Mouse (Mus musculus): ENCODE results near the gene Mrps9.

DNA sequence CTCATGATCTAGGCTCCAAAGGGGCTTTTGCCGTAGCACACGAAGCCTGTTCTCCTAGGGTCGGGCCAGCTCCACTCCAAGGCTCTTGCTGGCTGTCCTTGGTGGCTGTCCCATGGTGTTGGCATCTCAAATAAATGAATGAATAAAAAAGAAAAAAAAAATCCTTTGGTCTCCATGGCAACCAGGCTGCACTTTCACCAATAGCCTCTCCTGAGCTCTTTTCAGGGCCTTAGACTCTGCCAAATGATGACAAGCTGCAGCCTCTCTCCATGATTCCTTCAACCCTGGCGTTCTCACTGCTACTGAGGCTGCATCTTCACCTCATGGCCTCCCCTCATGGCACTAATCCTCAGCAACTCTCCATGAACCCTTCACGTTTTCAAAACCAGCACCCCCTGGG lies 72.9 kb downstream of the Mrps9 start:
- TF ChIP-seq CTCF (IDR thresholded peaks at IDR 0.05; ENCODE audit: control insufficient read depth, insufficient read depth, low read length) (no peak), POLR2A (IDR thresholded peaks at IDR 0.05; ENCODE audit: borderline replicate concordance, control insufficient read depth, low read depth, low read length) (no peak)
